Mouse (Mus musculus): ENCODE measurements around the gene AC131692.1. TPM values are rescaled to one million over a fixed set of nuclear protein-coding genes. Genes with fewer than 3 reads are reported as not detected.
"Not testable (repeated sequence)": the region's sequence is repeated elsewhere in the genome, so short reads cannot be mapped to it uniquely, and the experiment has no call there.

AC131692.1 gene
- polyA plus RNA-seq, 1 experiment from 2014 or later, result 0.43 TPM

GRCm38 (mm10) chr19:6126289-6126688, 32.1 kb downstream of the AC131692.1 start:
- H3K4me3 ChIP-seq, result no peak overlapping the region
- no peak for ATAC-seq (ENCODE audit: insufficient number of reproducible peaks, insufficient read depth, low FRiP score, low TSS enrichment)
- no peak overlapping the region for H3K9ac ChIP-seq
- no peak overlapping the region for H3K4me2 ChIP-seq (replicated peaks)
- 0 out of 2 replicates have a peak, but pooled peaks cover under 1% of the 10 kb centered on the region for H3K36me3 ChIP-seq
- H3K9me3 ChIP-seq, result no peaks in the 10 kb centered on the region
- H3K27me3 ChIP-seq, result no peaks in the 10 kb centered on the region
- 21% methylated on average over 4 of the region's 4 CpGs for WGBS
- no peaks in the 10 kb centered on the region for H3K4me1 ChIP-seq
- H3K27ac ChIP-seq, result no peak overlapping the region

GRCm38 (mm10) chr19:6126789-6127580, 32.8 kb downstream of the AC131692.1 start:
- Histone ChIP-seq H3K36me3 (no peaks in the 10 kb centered on the region), H3K27ac (0 out of 2 replicates have a peak overlapping the region, but pooled peaks have one; percentile 87), H3K27me3 (no peaks in the 10 kb centered on the region), H3K4me3 (peak overlapping the region; percentile 52), H3K4me1 (no peaks in the 10 kb centered on the region), H3K9ac (no peak overlapping the region), H3K9me3 (no peaks in the 10 kb centered on the region), H3K4me2 (replicated peaks) (peak overlapping the region; percentile 59)
- WGBS, result 76% methylated on average over 10 of the region's 10 CpGs
- no peak for ATAC-seq (ENCODE audit: insufficient number of reproducible peaks, insufficient read depth, low FRiP score, low TSS enrichment)

- H3K36me3 ChIP-seq, result no peaks in the 10 kb centered on the region
- H3K27me3 ChIP-seq, result no peaks in the 10 kb centered on the region
- WGBS, result under 1% methylated on average over 32 of the region's 32 CpGs
- H3K9ac ChIP-seq, result peak within 1 kb of the TSS; percentile 44; the same call in 1 of the 2 replicates
- no peaks in the 10 kb centered on the region for H3K4me1 ChIP-seq
- H3K9me3 ChIP-seq, result no peaks in the 10 kb centered on the region
- ATAC-seq (ENCODE audit: insufficient number of reproducible peaks, insufficient read depth, low FRiP score, low TSS enrichment), result peak; percentile 84
- H3K27ac ChIP-seq, result peak within 1 kb of the TSS; percentile 87
- peak within 1 kb of the TSS; percentile 59 for H3K4me2 ChIP-seq (replicated peaks)
- H3K4me3 ChIP-seq, result peak within 1 kb of the TSS; percentile 52
Measured at GRCm38 (mm10) chr19:6127760-6128341, 33.6 kb downstream of the AC131692.1 start, which contains the start of gene Snx15. Snx15 (minus strand) TSS chr19:6128304.

- H3K36me3 ChIP-seq, result peaks cover 16% of the 10 kb centered on the region
Measured at GRCm38 (mm10) chr19:6130414-6131128, 36.4 kb downstream of the AC131692.1 start.

GRCm38 (mm10) chr19:6132171-6132827, 38.1 kb downstream of the AC131692.1 start:
- Histone ChIP-seq H3K9me3 (no peaks in the 10 kb centered on the region), H3K4me1 (no peaks in the 10 kb centered on the region), H3K4me2 (replicated peaks) (no peak overlapping the region), H3K27ac (no peak overlapping the region), H3K27me3 (no peaks in the 10 kb centered on the region), H3K9ac (no peak overlapping the region), H3K36me3 (peaks cover 32% of the 10 kb centered on the region), H3K4me3 (no peak overlapping the region)
- 82% methylated on average over 7 of the region's 7 CpGs for WGBS
- ATAC-seq (ENCODE audit: insufficient number of reproducible peaks, insufficient read depth, low FRiP score, low TSS enrichment), result no peak

More at GRCm38 (mm10) chr19:6130414-6131128, 36.4 kb downstream of the AC131692.1 start:
- ATAC-seq (ENCODE audit: insufficient number of reproducible peaks, insufficient read depth, low FRiP score, low TSS enrichment); H3K4me1 ChIP-seq; H3K4me2 ChIP-seq (replicated peaks); H3K9me3 ChIP-seq; H3K9ac ChIP-seq; H3K27ac ChIP-seq; H3K4me3 ChIP-seq; H3K27me3 ChIP-seq: not testable (repeated sequence)
- WGBS, result 75% methylated on average over 7 of the region's 7 CpGs

- H3K27me3 ChIP-seq; H3K4me1 ChIP-seq; H3K27ac ChIP-seq; ATAC-seq (ENCODE audit: insufficient number of reproducible peaks, insufficient read depth, low FRiP score, low TSS enrichment); H3K9ac ChIP-seq; H3K4me2 ChIP-seq (replicated peaks); H3K9me3 ChIP-seq; H3K4me3 ChIP-seq: not testable (repeated sequence)
- 48% methylated on average over 1 of the region's 1 CpGs for WGBS
- peaks cover 40% of the 10 kb centered on the region for H3K36me3 ChIP-seq
Measured at GRCm38 (mm10) chr19:6133197-6133596, 39.0 kb downstream of the AC131692.1 start.

GRCm38 (mm10) chr19:6136397-6136796, 42.2 kb downstream of the AC131692.1 start:
- H3K4me3 ChIP-seq, result no peak overlapping the region
- H3K4me1 ChIP-seq, result peaks cover 6% of the 10 kb centered on the region; the same call in 1 of the 2 replicates
- no peak overlapping the region for H3K9ac ChIP-seq
- H3K27me3 ChIP-seq, result no peaks in the 10 kb centered on the region
- 84% methylated on average over 3 of the region's 3 CpGs for WGBS
- no peak overlapping the region for H3K4me2 ChIP-seq (replicated peaks)
- H3K36me3 ChIP-seq, result peaks cover 40% of the 10 kb centered on the region
- ATAC-seq (ENCODE audit: insufficient number of reproducible peaks, insufficient read depth, low FRiP score, low TSS enrichment), result no peak
- no peak overlapping the region for H3K27ac ChIP-seq
- no peaks in the 10 kb centered on the region for H3K9me3 ChIP-seq

- WGBS, result 95% methylated on average over 6 of the region's 6 CpGs
- Histone ChIP-seq H3K4me3 (peak overlapping the region; percentile 59), H3K9ac (peak overlapping the region; percentile 85), H3K4me2 (replicated peaks) (peak overlapping the region; percentile 67), H3K36me3 (peaks cover 33% of the 10 kb centered on the region), H3K4me1 (peaks cover 6% of the 10 kb centered on the region; the same call in 1 of the 2 replicates), H3K9me3 (no peaks in the 10 kb centered on the region), H3K27me3 (no peaks in the 10 kb centered on the region), H3K27ac (no peak overlapping the region)
- no peak for ATAC-seq (ENCODE audit: insufficient number of reproducible peaks, insufficient read depth, low FRiP score, low TSS enrichment)
Measured at GRCm38 (mm10) chr19:6139701-6140100, 45.5 kb downstream of the AC131692.1 start.

- H3K9me3 ChIP-seq, result no peaks in the 10 kb centered on the region
- peak; percentile 54; the same call in 1 of the 2 replicates for ATAC-seq (ENCODE audit: insufficient number of reproducible peaks, insufficient read depth, low FRiP score, low TSS enrichment)
- no peaks in the 10 kb centered on the region for H3K27me3 ChIP-seq
- peak overlapping the region; percentile 59 for H3K4me3 ChIP-seq
- peak overlapping the region; percentile 97 for H3K27ac ChIP-seq
- WGBS, result 7% methylated on average over 16 of the region's 16 CpGs
- peaks cover 6% of the 10 kb centered on the region; the same call in 1 of the 2 replicates for H3K4me1 ChIP-seq
- H3K36me3 ChIP-seq, result peaks cover 27% of the 10 kb centered on the region
- H3K4me2 ChIP-seq (replicated peaks), result peak overlapping the region; percentile 67
- H3K9ac ChIP-seq, result peak overlapping the region; percentile 85
Measured at GRCm38 (mm10) chr19:6140374-6140677, 46.1 kb downstream of the AC131692.1 start.

- WGBS, result under 1% methylated on average over 67 of the region's 68 CpGs
- ATAC-seq (ENCODE audit: insufficient number of reproducible peaks, insufficient read depth, low FRiP score, low TSS enrichment), result peak; percentile 92
- H3K4me3 ChIP-seq, result peak within 1 kb of the TSS; percentile 59
Measured at GRCm38 (mm10) chr19:6140678-6141393, 46.6 kb downstream of the AC131692.1 start, which contains the start of gene Batf2. Batf2 (plus strand) TSS chr19:6140983.

More at GRCm38 (mm10) chr19:6140678-6141393, 46.6 kb downstream of the AC131692.1 start, which contains the start of gene Batf2:
- peaks cover 6% of the 10 kb centered on the region; the same call in 1 of the 2 replicates for H3K4me1 ChIP-seq
- H3K27ac ChIP-seq, result peak within 1 kb of the TSS; percentile 97
- H3K9ac ChIP-seq, result peak within 1 kb of the TSS; percentile 85
- H3K9me3 ChIP-seq, result no peaks in the 10 kb centered on the region
- no peaks in the 10 kb centered on the region for H3K27me3 ChIP-seq
- H3K4me2 ChIP-seq (replicated peaks), result peak within 1 kb of the TSS; percentile 67
- peaks cover 22% of the 10 kb centered on the region for H3K36me3 ChIP-seq
